Mouse (Mus musculus) MEL (cell line): ENCODE measurements around the gene 1600002K03Rik. TPM values are rescaled to one million over a fixed set of nuclear protein-coding genes. Genes with fewer than 3 reads are reported as not detected.

Experiments
- DNase-seq: peaks from one replicate; pipeline ENCODE4 v3.0.0; 2011; ENCODE audit warnings: low read depth, low spot score
- H3K27ac ChIP-seq: 2 replicates; pipeline ENCODE4 v1.5.1; 2012; ENCODE audit warnings: low read depth, mild to moderate bottlenecking, control low read depth, low read length, moderate library complexity; ENCODE audit not compliant: control insufficient read depth
- H3K27me3 ChIP-seq, 2 experiments: fragments of 150-350 bp in 1 of 2; sonication (generic) in 1 of 2; 2 replicates each; pipeline ENCODE4 v1.6.1; 2012; ENCODE audit warnings: low read length in 2 of 2, mild to moderate bottlenecking in 2 of 2, improper control_type of control experiment in 1 of 2, moderate library complexity in 1 of 2; ENCODE audit not compliant: insufficient read depth in 2 of 2, control insufficient read depth in 1 of 2
- H3K36me3 ChIP-seq, 2 experiments: 2 replicates each; pipeline ENCODE4 v1.6.1; 2012 to 2014; ENCODE audit warnings: low read length in 2 of 2, improper control_type of control experiment in 1 of 2, inconsistent platforms in 1 of 2, mild to moderate bottlenecking in 1 of 2; ENCODE audit not compliant: insufficient read depth in 2 of 2, control insufficient read depth in 1 of 2
- H3K4me1 ChIP-seq, 2 experiments: fragments of 150-350 bp in 1 of 2; sonication (generic) in 1 of 2; 2 replicates each; pipeline ENCODE4 v1.6.1; 2012; ENCODE audit warnings: low read length in 2 of 2, improper control_type of control experiment in 1 of 2, mild to moderate bottlenecking in 1 of 2; ENCODE audit not compliant: insufficient read depth in 2 of 2, control insufficient read depth in 1 of 2
- H3K4me3 ChIP-seq, 2 experiments: fragments of 150-350 bp in 1 of 2; sonication (generic) in 1 of 2; 2 replicates each; pipeline ENCODE4 v1.5.1; 2012; ENCODE audit warnings: low read depth in 2 of 2, low read length in 2 of 2, mild to moderate bottlenecking in 2 of 2, moderate library complexity in 2 of 2, control low read depth in 1 of 2, improper control_type of control experiment in 1 of 2; ENCODE audit not compliant: control insufficient read depth in 1 of 2, insufficient read depth in 1 of 2
- H3K79me2 ChIP-seq: 2 replicates; pipeline ENCODE4 v1.6.1; 2012; ENCODE audit warnings: mild to moderate bottlenecking, low read length, moderate library complexity; ENCODE audit not compliant: control insufficient read depth, poor library complexity, insufficient read depth
- H3K9ac ChIP-seq: 2 replicates; pipeline ENCODE4 v1.6.1; 2012; ENCODE audit warnings: low read depth, mild to moderate bottlenecking, control low read depth, low read length, moderate library complexity; ENCODE audit not compliant: control insufficient read depth, poor library complexity, severe bottlenecking
- H3K9me3 ChIP-seq: fragments of 150-350 bp; sonication (generic); replicated peaks from 2 replicates; pipeline ENCODE4 v1.6.1; 2012; ENCODE audit warnings: mild to moderate bottlenecking, low read length, improper control_type of control experiment, moderate library complexity; ENCODE audit not compliant: insufficient read depth
- CHD1 ChIP-seq: IDR thresholded peaks from 2 replicates; pipeline ENCODE4 v1.6.1; 2012; ENCODE audit warnings: low read depth, mild to moderate bottlenecking, inconsistent platforms, low read length, improper control_type of control experiment
- CHD2 ChIP-seq: IDR thresholded peaks from 2 replicates; pipeline ENCODE4 v1.6.1; 2011; ENCODE audit warnings: low read length, improper control_type of control experiment
- CTCF ChIP-seq, 3 experiments: IDR thresholded peaks in 2 of 3; conservative IDR thresholded peaks in 1 of 3; 2 replicates each; pipeline ENCODE4 v1.5.1; 2011 to 2012; ENCODE audit warnings: low read length in 3 of 3, low read depth in 2 of 3, mild to moderate bottlenecking in 2 of 3, improper control_type of control experiment in 1 of 3, inconsistent platforms in 1 of 3, mixed read lengths in 1 of 3, moderate library complexity in 1 of 3; ENCODE audit not compliant: control insufficient read depth in 1 of 3, insufficient read depth in 1 of 3, poor library complexity in 1 of 3, severe bottlenecking in 1 of 3
- ELF1 ChIP-seq: IDR thresholded peaks from 2 replicates; pipeline ENCODE4 v1.6.1; 2014; ENCODE audit warnings: low read depth, mild to moderate bottlenecking, inconsistent platforms, low read length, improper control_type of control experiment, moderate library complexity
- EP300 ChIP-seq, 2 experiments: IDR thresholded peaks; 2 replicates each; pipeline ENCODE4 v1.6.1; 2011; ENCODE audit warnings: improper control_type of control experiment in 2 of 2, low read length in 2 of 2, low read depth in 1 of 2, mild to moderate bottlenecking in 1 of 2
- ETS1 ChIP-seq: IDR thresholded peaks from 2 replicates; pipeline ENCODE4 v1.6.1; 2012; ENCODE audit warnings: low read depth, mild to moderate bottlenecking, inconsistent platforms, low read length, improper control_type of control experiment, moderate library complexity
- GABPA ChIP-seq: IDR thresholded peaks from 2 replicates; pipeline ENCODE4 v1.6.1; 2012; ENCODE audit warnings: low read depth, mild to moderate bottlenecking, inconsistent platforms, low read length, improper control_type of control experiment, moderate library complexity
- HCFC1 ChIP-seq: IDR thresholded peaks from 2 replicates; pipeline ENCODE4 v1.6.1; 2012; ENCODE audit warnings: low read depth, mild to moderate bottlenecking, inconsistent platforms, low read length, improper control_type of control experiment, moderate library complexity
- JUND ChIP-seq: IDR thresholded peaks from 2 replicates; pipeline ENCODE4 v1.6.1; 2011; ENCODE audit warnings: low read depth, mild to moderate bottlenecking, improper control_type of control experiment, low read length
- KAT2A ChIP-seq: conservative IDR thresholded peaks from 2 replicates; pipeline ENCODE4 v1.6.1; 2012; ENCODE audit warnings: low read depth, low read length, improper control_type of control experiment, inconsistent platforms
- MAX ChIP-seq: IDR thresholded peaks from 2 replicates; pipeline ENCODE4 v1.6.1; 2011; ENCODE audit warnings: low read length, improper control_type of control experiment
- MAZ ChIP-seq: IDR thresholded peaks from 2 replicates; pipeline ENCODE4 v1.6.1; 2012; ENCODE audit warnings: low read depth, mild to moderate bottlenecking, inconsistent platforms, low read length, improper control_type of control experiment
- MEF2A ChIP-seq: IDR thresholded peaks from 2 replicates; pipeline ENCODE4 v1.6.1; 2014; ENCODE audit warnings: low read depth, mild to moderate bottlenecking, inconsistent platforms, low read length, improper control_type of control experiment; ENCODE audit not compliant: poor library complexity, insufficient replicate concordance, severe bottlenecking; ENCODE audit errors: extremely low read depth
- MXI1 ChIP-seq: IDR thresholded peaks from 2 replicates; pipeline ENCODE4 v1.6.1; 2011; ENCODE audit warnings: mild to moderate bottlenecking, low read depth, low read length, improper control_type of control experiment
- MYB ChIP-seq: IDR thresholded peaks from 2 replicates; pipeline ENCODE4 v1.6.1; 2011; ENCODE audit warnings: mild to moderate bottlenecking, low read depth, low read length, improper control_type of control experiment
- NELFE ChIP-seq: IDR thresholded peaks from 2 replicates; pipeline ENCODE4 v1.6.1; 2011; ENCODE audit warnings: low read depth, low read length, improper control_type of control experiment
- POLR2A ChIP-seq, 2 experiments: IDR thresholded peaks; 2 replicates each; pipeline ENCODE4 v1.6.1; 2011 to 2012; ENCODE audit warnings: low read length in 2 of 2, mild to moderate bottlenecking in 2 of 2, control low read depth in 1 of 2, improper control_type of control experiment in 1 of 2, low read depth in 1 of 2, moderate library complexity in 1 of 2; ENCODE audit not compliant: control insufficient read depth in 1 of 2, insufficient read depth in 1 of 2, poor library complexity in 1 of 2
- POLR2AphosphoS2 ChIP-seq: IDR thresholded peaks from 2 replicates; pipeline ENCODE4 v1.6.1; 2011; ENCODE audit warnings: low read length, improper control_type of control experiment
- POLR2AphosphoS5 ChIP-seq: IDR thresholded peaks from 2 replicates; pipeline ENCODE4 v1.6.1; 2012; ENCODE audit warnings: low read depth, borderline replicate concordance, mild to moderate bottlenecking, inconsistent platforms, low read length, moderate library complexity, mixed read lengths
- RAD21 ChIP-seq: IDR thresholded peaks from 2 replicates; pipeline ENCODE4 v1.6.1; 2011; ENCODE audit warnings: mild to moderate bottlenecking, low read depth, low read length, improper control_type of control experiment
- SIN3A ChIP-seq: IDR thresholded peaks from 2 replicates; pipeline ENCODE4 v1.6.1; 2012; ENCODE audit warnings: low read length, improper control_type of control experiment, inconsistent platforms
- SMC3 ChIP-seq: IDR thresholded peaks from 2 replicates; pipeline ENCODE4 v1.6.1; 2011; ENCODE audit warnings: low read depth, low read length, improper control_type of control experiment
- TBP ChIP-seq: IDR thresholded peaks from 2 replicates; pipeline ENCODE4 v1.8.0; 2011; ENCODE audit warnings: low read depth, low read length, improper control_type of control experiment
- TCF12 ChIP-seq: IDR thresholded peaks from 2 replicates; pipeline ENCODE4 v1.6.1; 2014; ENCODE audit warnings: low read depth, mild to moderate bottlenecking, inconsistent platforms, low read length, improper control_type of control experiment, moderate library complexity
- USF1 ChIP-seq: IDR thresholded peaks from 2 replicates; pipeline ENCODE4 v1.6.1; 2014; ENCODE audit warnings: low read depth, mild to moderate bottlenecking, inconsistent platforms, low read length, improper control_type of control experiment, moderate library complexity
- ZC3H11A ChIP-seq: IDR thresholded peaks from 2 replicates; pipeline ENCODE4 v1.6.1; 2012; ENCODE audit warnings: low read depth, mild to moderate bottlenecking, inconsistent platforms, low read length, improper control_type of control experiment
- ZKSCAN1 ChIP-seq: IDR thresholded peaks from 2 replicates; pipeline ENCODE4 v1.6.1; 2012; ENCODE audit warnings: low read depth, mild to moderate bottlenecking, inconsistent platforms, low read length, improper control_type of control experiment, moderate library complexity
- ZMIZ1 ChIP-seq: IDR thresholded peaks from 2 replicates; pipeline ENCODE4 v1.6.1; 2012; ENCODE audit warnings: low read depth, mild to moderate bottlenecking, inconsistent platforms, low read length, improper control_type of control experiment, moderate library complexity
- polyA plus RNA-seq, 2 experiments: library from polyadenylated mRNA; stranded (reverse) in 1 of 2; unstranded in 1 of 2; fragments of >175 nt in 1 of 2; fragments of >200 nt in 1 of 2; gene quantifications; 2 replicates each; pipeline versions ENCODE4 v1.2.1 to v1.2.4; 2012; ENCODE audit warnings: low replicate concordance in 2 of 2, low read depth in 1 of 2; ENCODE audit not compliant: insufficient read length in 2 of 2, insufficient read depth in 1 of 2, missing spikeins in 1 of 2
- total RNA-seq: library from RNA; depleted of rRNA; stranded (reverse); fragments of 300-350 nt; gene quantifications from 2 replicates; pipeline ENCODE4 v1.2.3, GENCODE M21; 2012

Gene 1600002K03Rik
- total and polyA plus RNA-seq, 3 experiments: 11.4 to 16.9 TPM; not detected in 1

DNA sequence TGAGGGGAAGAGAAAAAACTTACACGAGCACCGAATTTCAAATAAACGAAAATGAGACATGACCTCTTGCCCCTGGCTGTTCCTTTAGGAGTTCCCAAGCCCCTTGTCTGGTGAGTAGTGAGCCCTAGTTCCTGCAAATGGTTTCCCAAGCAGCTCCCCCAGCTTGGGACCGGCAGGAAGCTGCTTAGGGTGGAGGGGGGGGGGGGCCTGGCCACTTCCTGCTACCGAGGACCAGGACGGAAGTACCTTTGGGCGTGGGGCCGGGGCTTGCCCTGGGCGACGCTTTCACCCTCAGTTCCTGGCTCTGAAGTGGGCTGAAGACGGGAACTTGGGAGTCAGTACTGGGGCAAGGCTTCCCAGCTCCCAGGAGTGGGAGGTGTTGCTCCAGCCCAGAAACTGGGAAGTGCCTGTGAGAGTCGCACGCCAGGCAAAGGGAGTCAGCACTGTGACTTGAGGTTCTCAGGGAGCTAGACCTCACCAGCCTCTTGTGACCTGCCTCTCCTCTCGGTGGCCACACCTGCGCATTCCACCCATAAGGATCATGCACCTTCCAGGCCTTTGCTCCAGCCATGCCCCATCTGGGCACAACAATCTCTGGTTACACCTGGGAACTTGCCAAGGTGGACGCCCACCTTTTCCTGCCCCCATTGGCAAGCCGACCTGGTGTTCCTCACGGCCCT lies 14.3 kb upstream of the 1600002K03Rik start:
- H3K79me2 ChIP-seq: no peaks in the 10 kb centered on the region; the same call in 1 of the 2 replicates
- H3K9ac ChIP-seq: peak overlapping the region; percentile 74
- TF ChIP-seq TCF12: peak; percentile 27; the same call in 1 of the 2 replicates
- peak; percentile 36 to 77; a peak in 3 of 4 replicates for TF ChIP-seq POLR2A (IDR thresholded peaks at IDR 0.05; ENCODE audit: control insufficient read depth in 1 of 2, insufficient read depth in 1 of 2, low read depth in 1 of 2, low read length in 2 of 2, poor library complexity in 1 of 2)
- TF ChIP-seq SIN3A: peak; percentile 50
- no peak for TF ChIP-seq MEF2A
- peak; percentile 51; the same call in 1 of the 2 replicates for TF ChIP-seq ZMIZ1
- no peak for TF ChIP-seq MYB
- peak; percentile 81 for TF ChIP-seq ELF1
- TF ChIP-seq POLR2AphosphoS2: peak; percentile 77
- peak; percentile 54 for TF ChIP-seq NELFE
- no peak for TF ChIP-seq GABPA
- no peak for TF ChIP-seq EP300 (IDR thresholded peaks at IDR 0.05; ENCODE audit: low read depth in 1 of 2, low read length in 2 of 2)
- TF ChIP-seq MXI1: 0 out of 2 replicates have a peak, but pooled peaks have one; percentile 27
- TF ChIP-seq KAT2A: no peak
- TF ChIP-seq TBP: 0 out of 2 replicates have a peak, but pooled peaks have one; percentile 8
- TF ChIP-seq HCFC1: peak; percentile 72
- TF ChIP-seq CTCF (IDR thresholded peaks at IDR 0.05 in 2 of 3, conservative IDR thresholded peaks at IDR 0.05 in 1 of 3; ENCODE audit: control insufficient read depth in 1 of 3, insufficient read depth in 1 of 3, low read depth in 2 of 3, low read length in 3 of 3, poor library complexity in 1 of 3, severe bottlenecking in 1 of 3): no peak
- TF ChIP-seq SMC3: peak; percentile 1; the same call in 1 of the 2 replicates
- TF ChIP-seq MAZ: peak; percentile 94
- H3K27me3 ChIP-seq: no peaks in the 10 kb centered on the region
- peak; percentile 90 for DNase-seq
- H3K36me3 ChIP-seq: peaks cover 0 to 21% of the 10 kb centered on the region in 2 experiments; a peak in 2 of 4 replicates
- H3K4me1 ChIP-seq: peaks cover 6 to 30% of the 10 kb centered on the region in 2 experiments; a peak in 3 of 4 replicates
- H3K4me3 ChIP-seq: peak overlapping the region; percentile 51 to 61
- H3K27ac ChIP-seq: peak overlapping the region; percentile 93
- no peaks in the 10 kb centered on the region for H3K9me3 ChIP-seq

DNA sequence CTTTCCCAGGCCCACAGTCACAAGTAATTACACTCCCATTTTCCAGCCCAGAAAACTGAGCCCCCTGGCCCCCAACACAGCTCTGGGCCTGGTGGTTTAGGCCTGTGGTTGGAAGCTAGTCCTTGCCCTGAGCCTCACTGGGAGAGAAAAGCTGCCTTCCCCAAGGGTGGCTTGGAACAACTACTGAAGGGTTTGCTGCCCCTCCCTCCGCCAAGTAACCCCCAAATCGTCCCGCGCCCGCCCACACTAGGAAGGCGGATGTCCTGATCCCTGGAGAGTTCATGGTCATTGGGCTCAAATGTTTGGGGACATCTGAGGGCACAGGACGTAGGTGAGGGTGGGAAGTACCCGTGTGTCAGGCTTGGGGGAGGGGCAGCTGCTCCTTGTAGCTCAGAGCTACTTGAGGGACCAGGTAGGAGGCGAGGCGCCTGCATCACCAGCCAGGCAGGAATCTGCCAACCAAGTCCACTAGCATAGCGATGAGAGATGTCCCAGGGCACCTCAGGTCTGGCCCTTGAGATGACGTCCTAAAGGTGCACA lies 13.7 kb upstream of the 1600002K03Rik start:
- H3K36me3 ChIP-seq: peaks cover 0 to 21% of the 10 kb centered on the region in 2 experiments; a peak in 2 of 4 replicates
- DNase-seq: no peak
- H3K27me3 ChIP-seq: no peaks in the 10 kb centered on the region
- H3K9me3 ChIP-seq: no peaks in the 10 kb centered on the region
- peak overlapping the region; percentile 51 to 61 for H3K4me3 ChIP-seq
- peak overlapping the region; percentile 93 for H3K27ac ChIP-seq
- H3K79me2 ChIP-seq: no peaks in the 10 kb centered on the region; the same call in 1 of the 2 replicates
- H3K4me1 ChIP-seq: peaks cover 6 to 34% of the 10 kb centered on the region in 2 experiments; a peak in 3 of 4 replicates
- peak overlapping the region; percentile 74 for H3K9ac ChIP-seq
- TF ChIP-seq ZMIZ1 (peak; percentile 28; the same call in 1 of the 2 replicates), POLR2AphosphoS2 (no peak; the same call in 1 of the 2 replicates), ZKSCAN1 (no peak), MEF2A (0 out of 2 replicates have a peak, but pooled peaks have one; percentile 6), MAX (peak; percentile 59; the same call in 1 of the 2 replicates), CTCF (IDR thresholded peaks at IDR 0.05 in 2 of 3, conservative IDR thresholded peaks at IDR 0.05 in 1 of 3; ENCODE audit: control insufficient read depth in 1 of 3, insufficient read depth in 1 of 3, low read depth in 2 of 3, low read length in 3 of 3, poor library complexity in 1 of 3, severe bottlenecking in 1 of 3) (no peak), ZC3H11A (no peak), ELF1 (no peak), ETS1 (no peak), CHD1 (peak; percentile 79; the same call in 1 of the 2 replicates), USF1 (no peak), POLR2AphosphoS5 (no peak), MYB (no peak), CHD2 (peak; percentile 17; the same call in 1 of the 2 replicates), NELFE (no peak), JUND (no peak), SIN3A (no peak), KAT2A (0 out of 2 replicates have a peak, but pooled peaks have one; percentile 9), RAD21 (no peak)
